Mouse (Mus musculus) small intestine, adult 2 months (tissue): Measurements from ENCODE around the gene F13a1.

Experiments
- CTCF ChIP-seq: fragments of 200-500 bp; IDR thresholded peaks from 2 replicates; pipeline ENCODE4 v1.5.1; 2012; ENCODE audit warnings: low read depth, mild to moderate bottlenecking, control low read depth, inconsistent platforms, low read length, moderate library complexity, mixed read lengths; ENCODE audit not compliant: insufficient replicate concordance, insufficient read length; ENCODE audit errors: extremely low read depth
- POLR2A ChIP-seq: fragments of 200-500 bp; IDR thresholded peaks from 2 replicates; pipeline ENCODE4 v1.6.1; 2012; ENCODE audit warnings: low read depth, mild to moderate bottlenecking, control low read depth, inconsistent platforms, low read length, moderate library complexity

GRCm38 (mm10) chr13:36973016-36973415, 77.0 kb downstream of the F13a1 start:
- no peak for TF ChIP-seq POLR2A
- no peak for TF ChIP-seq CTCF
